Mouse (Mus musculus) spleen, adult 2 months (tissue): ENCODE data around the gene Gadd45gip1. TPM values are rescaled to one million over a fixed set of nuclear protein-coding genes. Genes with fewer than 3 reads are reported as not detected.

Source experiments
- DNase-seq, 2 experiments: peaks; one replicate each; pipeline versions ENCODE4 v3.0.0 to v3.0.0-alpha.2; 2012 to 2021; ENCODE audit warnings: low spot score in 2 of 2, low read depth in 1 of 2
- H3K27ac ChIP-seq: fragments of 200-500 bp; 2 replicates; pipeline ENCODE4 v1.5.1; 2012; ENCODE audit warnings: low read length, inconsistent platforms; ENCODE audit not compliant: insufficient read depth
- H3K27me3 ChIP-seq: fragments of 200-500 bp; 2 replicates; pipeline ENCODE4 v1.6.1; 2012; ENCODE audit warnings: mild to moderate bottlenecking, moderate library complexity, low read length, inconsistent platforms; ENCODE audit not compliant: control insufficient read depth, insufficient read depth
- H3K36me3 ChIP-seq: fragments of 200-500 bp; 2 replicates; pipeline ENCODE4 v1.6.1; 2012; ENCODE audit warnings: mild to moderate bottlenecking, low read length, inconsistent platforms; ENCODE audit not compliant: control insufficient read depth, insufficient read depth
- H3K4me1 ChIP-seq: fragments of 200-500 bp; 2 replicates; pipeline ENCODE4 v1.6.1; 2011; ENCODE audit warnings: inconsistent platforms; ENCODE audit not compliant: control insufficient read depth, insufficient read depth, insufficient read length
- H3K4me3 ChIP-seq: fragments of 200-500 bp; 2 replicates; pipeline ENCODE4 v1.5.1; 2011; ENCODE audit warnings: mild to moderate bottlenecking, inconsistent platforms; ENCODE audit not compliant: insufficient read depth, insufficient read length; ENCODE audit errors: extremely low read depth
- CTCF ChIP-seq: fragments of 200-500 bp; IDR thresholded peaks from 2 replicates; pipeline ENCODE4 v1.5.1; 2011; ENCODE audit warnings: mild to moderate bottlenecking, inconsistent platforms; ENCODE audit not compliant: insufficient read depth, insufficient read length, insufficient replicate concordance; ENCODE audit errors: extremely low read depth
- POLR2A ChIP-seq: fragments of 200-500 bp; IDR thresholded peaks from 2 replicates; pipeline ENCODE4 v1.6.1; 2011; ENCODE audit warnings: low read depth, low read length, inconsistent platforms
- WGBS: fragments of 180-500 bp; shearing (Covaris S2); methylation state at CpG from one replicate; pipeline ENCODE4 v1.1.7; 2018; 5-methylcytosine and 5-hydroxymethylcytosine counted together
- polyA plus RNA-seq: library from polyadenylated mRNA; depleted of rRNA; stranded (reverse); fragments of >200 nt; gene quantifications from 2 replicates; pipeline ENCODE4 v1.2.3, GENCODE M21; 2012

Gene Gadd45gip1
- polyA plus RNA-seq, 1 experiment = 20.3 TPM

DNA sequence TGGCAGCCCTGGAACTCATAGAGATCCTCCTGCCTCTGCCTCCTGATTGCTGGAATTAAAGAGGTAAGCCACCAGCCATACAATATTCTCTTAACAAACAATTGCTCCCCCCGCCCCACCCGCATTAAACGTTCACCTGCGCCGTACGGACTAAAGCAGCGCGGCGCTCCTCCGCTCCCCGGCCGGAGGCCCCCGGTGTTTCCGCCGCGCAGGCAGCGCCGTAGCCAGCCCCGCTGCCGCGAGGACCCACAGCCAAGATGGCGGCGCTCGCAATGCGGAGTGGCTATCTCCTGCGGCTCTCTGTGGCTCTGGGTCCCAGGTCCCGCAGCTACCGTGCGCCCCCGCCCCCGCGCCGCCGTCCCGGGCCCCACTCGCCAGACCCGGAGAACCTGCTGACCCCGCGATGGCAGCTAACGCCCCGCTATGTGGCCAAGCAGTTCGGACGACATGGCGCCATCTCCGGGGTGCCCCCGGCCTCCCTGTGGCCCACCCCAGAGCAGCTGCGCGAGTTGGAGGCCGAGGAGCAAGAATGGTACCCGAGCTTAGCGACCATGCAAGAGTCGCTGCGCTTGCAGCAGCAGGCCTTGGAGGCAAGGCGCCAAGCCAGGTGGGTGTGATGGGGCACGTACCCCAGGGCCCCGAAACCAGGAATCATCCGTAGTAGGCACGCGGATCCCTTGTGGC, 854 bp downstream of the Gadd45gip1 start:
- TF ChIP-seq CTCF (no peak), POLR2A (peak; percentile 94)
- Histone ChIP-seq H3K36me3 (peaks cover 26% of the 10 kb centered on the region), H3K27ac (peak overlapping the region; percentile 81), H3K27me3 (no peaks in the 10 kb centered on the region), H3K4me1 (no peaks in the 10 kb centered on the region; the same call in 1 of the 2 replicates), H3K4me3 (peak overlapping the region; percentile 87)
- WGBS = under 1% methylated on average over 59 of the region's 59 CpGs
- peak; percentile 53 to 84 for DNase-seq

DNA sequence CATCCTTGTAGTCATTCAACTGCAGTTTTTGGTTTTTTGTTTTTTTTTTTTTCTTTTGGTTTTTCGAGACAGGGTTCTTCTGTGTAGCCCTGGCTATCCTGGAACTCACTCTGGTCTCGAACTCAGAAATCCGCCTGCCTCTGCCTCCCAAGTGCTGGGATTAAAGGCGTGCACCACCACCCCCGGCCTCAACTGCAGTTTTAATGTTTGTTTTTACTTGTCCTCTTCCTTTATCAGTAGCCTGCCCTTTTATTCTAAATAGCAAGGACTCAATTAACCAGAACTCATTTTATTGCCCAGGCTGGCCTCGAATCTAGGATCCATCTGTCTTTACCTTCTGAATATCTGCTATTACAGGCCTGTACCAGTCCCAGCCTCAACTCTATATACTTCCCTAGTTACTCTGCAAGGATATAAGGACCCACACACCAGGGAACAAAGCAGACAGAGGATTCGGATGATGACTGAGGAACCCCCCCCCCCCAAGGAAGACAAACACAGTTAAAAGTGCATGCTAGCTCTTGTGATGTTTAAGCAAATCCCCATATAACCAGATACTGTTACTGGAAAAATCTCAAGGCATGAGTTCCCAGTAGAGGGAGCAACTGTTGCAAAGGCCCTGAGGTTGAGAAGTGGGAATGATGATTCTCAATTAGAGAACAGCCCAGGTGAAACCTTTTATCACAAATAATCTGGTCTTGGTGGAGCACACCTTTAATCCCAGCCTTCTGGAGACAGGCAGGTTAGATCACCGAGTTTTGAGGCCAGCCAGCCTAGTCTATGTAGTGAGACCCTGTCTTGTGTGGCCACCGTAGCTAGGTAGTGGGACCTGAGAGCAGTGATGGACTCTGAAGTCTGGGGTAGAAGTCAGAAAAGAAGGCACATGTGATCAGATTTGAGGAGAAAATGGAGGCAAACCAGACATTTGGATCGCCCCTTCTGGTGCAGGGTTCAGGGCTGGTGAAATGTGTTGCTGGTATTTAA, 1.7 kb downstream of the Gadd45gip1 start:
- Histone ChIP-seq H3K4me3 (peak overlapping the region; percentile 87), H3K4me1 (no peaks in the 10 kb centered on the region; the same call in 1 of the 2 replicates), H3K27ac (no peak overlapping the region), H3K36me3 (peaks cover 35% of the 10 kb centered on the region), H3K27me3 (no peaks in the 10 kb centered on the region)
- 37% methylated on average over 10 of the region's 10 CpGs for WGBS
- DNase-seq = no peak
- no peak for TF ChIP-seq CTCF
- TF ChIP-seq POLR2A = no peak

DNA sequence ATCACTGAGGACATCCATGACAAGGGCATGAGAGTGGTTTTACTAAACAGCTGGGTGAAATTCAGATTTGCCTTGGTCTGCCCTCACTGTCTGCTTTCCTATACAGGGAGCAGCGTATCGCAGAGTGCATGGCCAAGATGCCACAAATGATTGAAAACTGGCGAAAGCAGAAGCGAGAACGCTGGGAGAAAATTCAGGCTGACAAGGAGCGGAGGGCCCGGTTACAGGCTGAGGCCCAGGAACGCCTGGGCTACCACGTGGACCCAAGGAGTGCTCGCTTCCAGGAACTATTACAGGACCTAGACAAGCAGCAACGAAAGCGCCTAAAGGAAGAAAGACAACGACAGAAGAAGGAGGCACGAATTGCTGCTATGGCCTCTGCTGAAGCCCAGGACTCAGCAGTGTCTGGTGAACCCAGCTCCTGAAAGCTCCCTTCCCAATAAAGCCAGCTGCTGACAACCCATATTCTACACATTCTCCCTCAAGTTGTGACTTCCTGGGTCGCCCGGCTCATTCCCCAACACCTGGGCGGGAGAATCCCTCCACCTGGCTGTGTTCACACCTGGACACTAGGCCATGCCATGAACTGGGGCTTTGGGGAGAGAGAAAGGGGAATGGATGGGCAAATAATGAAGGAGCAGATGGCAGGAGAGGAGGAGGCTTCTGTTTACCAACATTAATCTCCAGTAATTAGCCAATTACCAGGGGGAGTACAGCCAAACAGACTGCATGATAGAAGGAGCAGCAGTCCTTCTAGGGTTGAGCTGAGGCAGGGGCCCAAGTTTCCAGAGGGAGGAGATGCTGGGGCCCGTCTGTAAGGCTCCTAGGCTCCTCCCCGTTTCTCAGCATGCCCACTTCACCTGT, 2.9 kb downstream of the Gadd45gip1 start:
- peaks cover 40% of the 10 kb centered on the region for H3K36me3 ChIP-seq
- no peak for DNase-seq
- H3K4me1 ChIP-seq = no peaks in the 10 kb centered on the region; the same call in 1 of the 2 replicates
- no peaks in the 10 kb centered on the region for H3K27me3 ChIP-seq
- no peak for TF ChIP-seq POLR2A
- no peak overlapping the region for H3K27ac ChIP-seq
- 91% methylated on average over 19 of the region's 19 CpGs for WGBS
- H3K4me3 ChIP-seq = no peak overlapping the region

DNA sequence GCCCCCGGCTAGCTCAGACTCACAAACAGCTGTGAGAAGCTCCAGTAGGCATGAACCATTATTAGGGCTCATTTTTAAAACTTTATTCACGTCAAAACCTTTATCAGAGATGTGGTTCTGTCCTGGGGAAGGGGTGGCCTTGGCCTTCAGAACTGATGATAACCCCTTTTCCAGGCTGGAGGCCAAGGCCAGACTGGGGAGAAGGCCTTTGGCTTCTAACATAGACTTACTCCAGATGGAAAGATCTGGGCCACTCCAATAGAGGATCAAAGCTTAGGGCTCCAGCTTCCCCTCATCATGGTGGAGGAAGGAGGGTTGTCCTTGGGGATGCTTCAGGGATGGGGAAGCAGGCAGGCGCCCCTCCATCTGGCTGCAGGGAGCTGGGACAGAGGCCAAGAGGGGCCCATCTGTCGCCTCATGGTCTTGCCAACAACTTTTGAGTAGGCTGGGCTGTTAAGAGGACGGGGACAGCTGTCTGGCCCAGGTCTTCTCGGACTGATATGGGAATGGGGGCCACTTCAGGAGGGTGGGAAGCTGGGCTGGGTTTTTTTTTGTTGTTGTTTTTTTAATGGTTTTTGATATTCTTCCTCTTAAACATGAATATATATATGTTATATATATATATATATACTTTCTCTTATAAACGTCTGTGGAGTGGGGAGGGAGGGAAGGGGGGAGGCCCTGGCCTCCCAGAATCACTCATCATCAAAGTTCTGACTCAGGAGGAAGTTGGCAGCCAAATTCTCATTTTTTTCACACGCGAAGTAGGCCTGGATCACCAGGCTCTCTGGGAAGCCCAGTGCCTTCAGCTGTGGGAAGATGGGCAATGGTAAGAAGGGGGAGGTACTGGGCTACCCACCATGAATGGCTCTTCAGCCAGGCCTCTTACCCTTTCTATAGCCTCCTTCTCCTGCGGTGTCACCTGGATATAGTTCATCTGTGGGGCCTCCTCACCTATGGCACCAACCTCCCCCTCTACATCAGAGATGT, 3.8 kb downstream of the Gadd45gip1 start:
- Histone ChIP-seq H3K27ac (no peak overlapping the region), H3K36me3 (peaks cover 40% of the 10 kb centered on the region), H3K4me3 (no peak overlapping the region), H3K27me3 (no peaks in the 10 kb centered on the region), H3K4me1 (no peaks in the 10 kb centered on the region; the same call in 1 of the 2 replicates)
- TF ChIP-seq CTCF = no peak
- TF ChIP-seq POLR2A = no peak
- no peak for DNase-seq
- 76% methylated on average over 10 of the region's 10 CpGs for WGBS

DNA sequence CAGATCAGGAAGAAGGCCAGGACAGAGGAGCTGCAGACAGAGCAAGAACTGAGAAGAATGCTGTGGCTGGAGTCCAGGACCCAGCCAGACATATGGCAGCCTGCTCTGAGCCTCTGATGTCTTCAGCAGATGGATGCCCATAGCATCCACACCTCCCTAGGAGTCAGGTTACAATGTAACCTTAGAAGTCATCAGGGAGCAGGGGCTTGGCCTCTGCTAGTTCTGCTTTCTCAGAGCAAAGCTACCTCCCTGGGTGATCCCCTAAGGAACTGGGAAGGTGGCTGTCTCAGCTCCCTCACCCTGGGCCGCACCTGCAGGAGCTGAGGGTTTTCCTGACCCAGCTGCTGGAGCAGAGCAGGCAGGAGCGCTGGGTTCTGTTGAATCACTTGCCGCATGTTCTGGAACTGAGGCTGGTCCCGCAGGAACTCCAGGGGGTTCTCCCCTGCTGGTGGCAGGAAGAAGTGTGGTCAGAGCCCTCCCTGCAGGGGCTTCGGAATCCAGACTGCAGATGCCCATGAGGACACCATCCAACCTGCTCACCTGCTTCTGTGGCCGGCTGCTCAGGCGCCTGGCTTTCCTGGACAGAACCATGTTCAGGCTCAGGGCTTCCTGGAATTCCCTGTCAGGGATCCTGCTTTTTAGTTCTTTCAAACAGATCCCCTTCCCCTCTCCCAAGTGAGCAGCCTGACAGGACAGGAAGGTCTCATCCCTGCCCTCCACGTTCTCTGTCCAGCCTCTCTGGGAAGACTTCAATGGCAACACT, 6.0 kb downstream of the Gadd45gip1 start:
- 94% methylated on average over 8 of the region's 8 CpGs for WGBS
- H3K36me3 ChIP-seq = peaks cover 45% of the 10 kb centered on the region
- peak overlapping the region; percentile 37; the same call in 1 of the 2 replicates for H3K27ac ChIP-seq
- H3K4me3 ChIP-seq = no peak overlapping the region
- H3K27me3 ChIP-seq = no peaks in the 10 kb centered on the region
- H3K4me1 ChIP-seq = no peaks in the 10 kb centered on the region; the same call in 1 of the 2 replicates
- DNase-seq = no peak
- TF ChIP-seq CTCF = no peak
- TF ChIP-seq POLR2A = no peak
